Mouse (Mus musculus): ENCODE measurements around the gene Gm5938.

The Gm5938 gene

DNA sequence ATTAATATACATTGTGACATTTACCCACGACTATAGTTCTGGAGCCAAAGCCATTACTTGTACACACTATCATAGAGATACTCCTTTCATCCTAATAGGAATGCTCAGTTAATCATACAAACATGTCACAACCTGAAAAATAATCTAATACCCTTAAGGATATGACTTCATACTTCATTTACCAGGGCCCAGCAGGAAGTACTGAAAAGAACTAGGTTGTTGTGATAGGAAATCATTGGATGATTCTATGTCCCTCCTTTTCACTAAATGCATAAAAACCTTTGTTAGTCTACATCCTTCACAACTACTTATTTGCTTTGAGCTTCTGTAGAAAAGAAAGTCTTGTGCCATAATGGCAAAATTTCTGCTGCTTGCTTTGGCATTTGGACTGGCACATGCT, at the start of gene Gm5938:
TSS of gene Gm5938 (plus strand) at position 301 of the 400 bp plus-strand sequence.
- DNase-seq: no peak

DNA sequence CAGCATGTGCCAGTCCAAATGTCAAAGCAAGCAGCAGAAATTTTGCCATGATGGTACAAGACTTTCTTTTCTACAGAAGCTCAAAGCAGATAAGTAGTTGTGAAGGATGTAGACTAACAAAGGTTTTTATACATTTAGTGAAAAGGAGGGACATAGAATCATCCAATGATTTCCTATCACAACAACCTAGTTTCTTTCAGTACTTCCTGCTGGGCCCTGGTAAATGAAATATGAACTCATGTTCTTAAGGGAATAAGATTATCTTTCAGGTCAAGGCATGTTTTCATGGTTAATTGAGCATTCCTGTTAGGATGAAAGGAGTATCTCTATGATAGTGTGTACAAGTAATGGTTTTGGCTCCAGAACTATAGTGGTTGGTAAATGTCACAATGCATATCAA, 34.0 kb upstream of the Gm5938 start, which contains the start of gene Obp1a:
TSS of gene Obp1a (minus strand) at position 101 of the 400 bp plus-strand sequence.
- DNase-seq: no peak
